Mouse (Mus musculus) small intestine, adult 2 months (tissue): ENCODE results near the gene Tbc1d5.

Source experiments
- CTCF ChIP-seq: fragments of 200-500 bp; IDR thresholded peaks from 2 replicates; pipeline ENCODE4 v1.5.1; 2012; ENCODE audit warnings: low read depth, mild to moderate bottlenecking, control low read depth, inconsistent platforms, low read length, moderate library complexity, mixed read lengths; ENCODE audit not compliant: insufficient replicate concordance, insufficient read length; ENCODE audit errors: extremely low read depth
- POLR2A ChIP-seq: fragments of 200-500 bp; IDR thresholded peaks from 2 replicates; pipeline ENCODE4 v1.6.1; 2012; ENCODE audit warnings: low read depth, mild to moderate bottlenecking, control low read depth, inconsistent platforms, low read length, moderate library complexity

- TF ChIP-seq CTCF (no peak), POLR2A (no peak)
These were observed 491.5 kb downstream of the Tbc1d5 start for GRCm38 (mm10) chr17:50687670-50688069.
